21 mouse cellular contexts compared by ENCODE assay signal in genomic region chr13:91638836-91639235, GRCm38 (mm10).
"Had no signal": no experiment of that assay in that cellular context is flagged by ENCODE, and none has a peak within 500 bp of the region (broad histone marks: within the 10 kb centered on the region; RNA-seq: fewer than 3 reads in every experiment).

No protein-coding gene starts in this region.

- ATAC-seq: intestine, embryonic 16.5 days; lung, postnatal 0 days; midbrain, embryonic 15.5 days had no signal

- H3K4me2 ChIP-seq: liver, embryonic 15.5 days; lung, embryonic 14.5 days; midbrain, embryonic 15.5 days; neural tube, embryonic 12.5 days; neural tube, embryonic 15.5 days had no signal

- H3K9me3 ChIP-seq: liver, embryonic 15.5 days; midbrain, embryonic 10.5 days; midbrain, embryonic 15.5 days; neural tube, embryonic 12.5 days; neural tube, embryonic 15.5 days had no signal

- H3K4me3 ChIP-seq: layer of hippocampus, adult 2 months; liver, embryonic 15.5 days; midbrain, embryonic 10.5 days; midbrain, embryonic 15.5 days; neural tube, embryonic 12.5 days; neural tube, embryonic 15.5 days had no signal

- DNase-seq: kidney, adult 2 months; kidney, postnatal 25 days; layer of hippocampus, adult 9-11 months; lung, embryonic 14.5 days; right cerebral cortex, adult 18-20 months; right cerebral cortex, postnatal 14 days; right cerebral cortex, postnatal 4 days; thymus, adult 2 months; thymus, postnatal 14 days; thymus, postnatal 4 days had no signal

- H3K9ac ChIP-seq: liver, embryonic 15.5 days; lung, embryonic 14.5 days; midbrain, embryonic 15.5 days; neural tube, embryonic 12.5 days; neural tube, embryonic 15.5 days had no signal

- H3K27me3 ChIP-seq: liver, embryonic 15.5 days; midbrain, embryonic 15.5 days; neural tube, embryonic 12.5 days; neural tube, embryonic 15.5 days had no signal

- H3K4me1 ChIP-seq: midbrain, embryonic 10.5 days; neural tube, embryonic 12.5 days had no signal

- H3K36me3 ChIP-seq: liver, embryonic 15.5 days; midbrain, embryonic 10.5 days; midbrain, embryonic 15.5 days; neural tube, embryonic 12.5 days; neural tube, embryonic 15.5 days had no signal

- H3K27ac ChIP-seq: kidney, postnatal 0 days; layer of hippocampus, adult 2 months; liver, embryonic 15.5 days; macrophage; midbrain, embryonic 10.5 days; midbrain, embryonic 15.5 days; neural tube, embryonic 12.5 days; neural tube, embryonic 15.5 days; stomach, postnatal 0 days had no signal
